Mouse (Mus musculus) adrenal gland, postnatal 10 days (tissue): ENCODE results near the gene Pih1d1. TPM values are rescaled to one million over a fixed set of nuclear protein-coding genes. Genes with fewer than 3 reads are reported as not detected.
A peak's percentile ranks its signal among the peaks of the same experiment; 100 is the strongest.
"Not testable (repeated sequence)": the region's sequence is repeated elsewhere in the genome, so short reads cannot be mapped to it uniquely, and the experiment has no call there.

Experiments
- DNase-seq: peaks from one replicate; pipeline ENCODE4 v3.0.0; 2021; ENCODE audit warnings: mixed read lengths
- long read RNA-seq, 2 experiments: library from polyadenylated mRNA; stranded (forward); transcript quantifications; one replicate each; pipeline ENCODE4 v2.0.0; 2021
- total RNA-seq, 2 experiments: library from RNA; stranded (reverse); gene quantifications; 2 replicates each; pipeline ENCODE4 v1.2.3; 2021

The Pih1d1 gene
- total RNA-seq: 10 to 100 TPM; 59.0 to 68.5 TPM
- long read RNA-seq, experiment 1, transcript Pih1d1-201 (10 exons, 1,185 nt): major isoform, 22 of 53 reads
- long read RNA-seq, experiment 1, transcript Pih1d1-206 (10 exons, 1,077 nt): minor isoform, 17 of 53 reads
- long read RNA-seq, experiment 1, partial matches to known transcripts: 12 of 53 reads
- long read RNA-seq, experiment 1, other reads (novel, unspliced or antisense): 2 of 53 reads
- long read RNA-seq, experiment 2, transcript Pih1d1-201 (10 exons, 1,185 nt): major isoform, 15 of 48 reads
- long read RNA-seq, experiment 2, transcript Pih1d1-206 (10 exons, 1,077 nt): minor isoform, 13 of 48 reads
- long read RNA-seq, experiment 2, partial matches to known transcripts: 13 of 48 reads
- long read RNA-seq, experiment 2, other reads (novel, unspliced or antisense): 5 of 48 reads

DNA sequence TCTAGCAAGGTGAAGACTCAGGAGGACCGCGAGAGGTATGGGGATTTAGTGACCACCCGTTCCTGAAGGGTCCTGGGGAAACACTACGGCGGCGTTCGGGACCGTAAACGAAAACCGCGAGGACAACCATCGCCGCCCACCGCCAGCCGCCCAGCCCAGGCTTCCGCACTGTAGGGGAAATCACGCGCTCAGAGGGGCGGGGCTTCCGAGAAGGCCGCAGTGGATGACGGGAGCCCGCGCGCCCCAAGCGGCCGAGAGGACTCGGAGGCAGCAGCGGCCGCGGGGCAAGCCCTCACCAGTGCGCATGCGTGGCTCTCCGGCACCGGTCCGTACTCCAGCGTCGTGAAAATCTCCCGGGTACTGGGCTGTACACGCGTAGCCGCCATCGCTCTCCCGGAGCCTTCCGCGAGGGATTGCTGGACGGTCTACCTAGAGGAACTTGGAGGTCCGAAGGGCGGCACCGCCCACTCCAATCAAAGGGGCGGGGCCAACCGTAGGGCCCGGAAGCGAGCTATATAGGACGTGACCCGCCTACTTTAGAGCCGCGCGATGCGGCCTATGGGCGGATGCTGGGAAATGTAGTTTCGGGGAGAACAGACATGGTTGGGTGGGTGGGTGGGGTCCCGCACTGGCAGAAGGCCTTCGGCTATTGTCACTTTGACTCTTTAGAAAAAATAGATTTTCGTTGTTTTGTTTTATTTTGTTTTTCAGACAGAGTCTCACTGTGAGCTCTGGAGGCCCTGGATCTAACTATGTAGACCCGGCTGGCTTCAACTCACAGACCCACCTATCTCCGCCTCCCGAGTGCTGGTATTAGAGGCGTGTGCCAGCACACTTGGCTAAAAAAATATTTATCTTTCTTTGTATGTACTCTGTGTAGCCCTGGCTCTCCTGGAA, at the start of gene Pih1d1, which contains the start of gene Aldh16a1:
TSS of gene Pih1d1 (plus strand) at position 208 of the 897 bp plus-strand sequence.
TSS of gene Aldh16a1 (minus strand) at position 489 of the 897 bp plus-strand sequence.
- peak; percentile 97 for DNase-seq

DNA sequence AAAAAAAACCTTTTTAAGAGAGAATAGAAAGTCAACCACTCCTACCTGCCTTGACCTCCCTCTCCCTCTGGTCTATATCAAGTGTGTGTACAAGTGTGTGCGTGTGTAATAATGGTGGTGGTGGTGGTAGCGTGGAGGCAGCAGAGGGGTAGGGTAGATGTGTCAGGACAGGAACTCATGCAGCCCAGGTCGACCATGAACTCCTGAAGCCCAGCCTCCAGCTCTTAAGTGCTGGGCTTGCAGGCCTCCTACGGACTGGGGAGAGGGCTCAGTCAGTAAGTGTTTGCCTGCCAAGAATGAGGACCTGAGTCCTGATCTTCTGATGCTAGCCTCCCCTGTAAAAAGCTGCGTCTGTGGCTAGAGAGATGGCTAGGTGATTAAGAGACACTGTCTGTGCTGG, 49.2 kb upstream of the Pih1d1 start:
- DNase-seq: no peak

DNA sequence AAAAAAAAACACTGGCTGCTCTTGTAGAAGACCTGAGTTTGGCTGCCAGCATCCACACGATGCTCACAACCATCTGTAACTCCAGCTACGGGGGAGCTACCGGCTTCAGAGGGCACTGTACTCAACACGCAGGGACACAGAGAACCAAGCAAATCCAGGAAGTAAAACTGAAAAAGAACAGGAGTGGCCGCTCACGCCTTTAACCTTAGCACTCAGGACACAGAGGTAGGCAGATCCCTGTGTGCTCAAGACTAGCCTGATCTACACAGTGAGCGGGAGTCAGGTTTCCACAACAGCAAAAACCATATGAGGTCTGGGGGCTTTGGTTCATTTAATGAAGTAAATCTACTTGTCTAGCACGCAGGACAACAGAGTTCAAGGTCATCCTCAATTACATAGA, 48.6 kb upstream of the Pih1d1 start:
- no peak for DNase-seq

GRCm38 (mm10) chr7:45106441-45106840, 47.7 kb upstream of the Pih1d1 start:
- no peak for DNase-seq

DNA sequence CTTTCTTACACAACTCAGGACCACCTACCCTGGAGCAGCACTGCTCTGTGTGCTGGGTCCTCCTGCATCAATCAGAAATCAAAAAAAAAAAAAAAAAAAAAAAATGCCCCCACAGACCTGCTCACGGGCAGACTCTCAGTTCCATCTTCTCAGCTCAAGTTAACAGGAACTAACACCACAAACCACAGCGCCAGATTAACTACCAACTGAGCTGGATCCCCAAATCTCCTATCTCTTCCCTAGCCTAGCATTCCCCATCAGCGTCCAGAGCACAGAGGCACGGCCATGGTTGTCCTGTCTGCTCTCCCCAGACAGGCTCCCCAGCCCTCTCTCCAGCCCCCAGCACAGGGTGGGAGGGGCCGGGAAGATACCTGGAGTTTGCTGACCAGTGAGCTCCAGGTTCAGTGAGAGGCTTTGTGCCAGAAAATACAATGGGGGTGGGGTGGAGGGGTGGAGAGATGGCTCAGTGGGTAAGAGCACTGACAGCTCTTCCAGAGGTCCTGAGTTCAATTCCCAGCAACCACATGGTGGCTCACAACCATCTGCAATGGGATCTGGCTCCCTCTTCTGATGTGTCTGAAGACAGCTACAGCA, 47.0 kb upstream of the Pih1d1 start:
- no peak for DNase-seq

GRCm38 (mm10) chr7:45110089-45110488, 44.0 kb upstream of the Pih1d1 start:
- DNase-seq: not testable (repeated sequence)

GRCm38 (mm10) chr7:45111940-45112339, 42.2 kb upstream of the Pih1d1 start:
- DNase-seq: no peak

DNA sequence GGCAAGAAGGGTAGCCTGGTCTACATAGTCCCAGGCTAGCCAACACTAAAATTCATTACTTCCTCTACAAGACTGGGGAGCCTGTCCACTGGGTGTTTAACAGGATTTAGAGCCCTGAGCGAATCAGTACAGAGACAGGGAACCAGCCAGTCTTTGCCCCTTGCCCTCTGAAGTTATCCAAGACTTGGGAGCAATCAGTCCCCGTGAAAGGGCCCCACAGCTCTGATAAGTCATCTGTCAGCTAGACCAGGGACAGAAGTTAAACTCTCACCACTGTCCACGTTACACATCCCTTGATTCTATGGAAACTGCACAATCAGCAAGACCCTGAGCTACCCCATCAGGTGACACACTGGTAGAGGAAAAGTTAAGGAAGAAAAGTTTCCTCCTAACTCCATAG, 41.6 kb upstream of the Pih1d1 start:
- no peak for DNase-seq

DNA sequence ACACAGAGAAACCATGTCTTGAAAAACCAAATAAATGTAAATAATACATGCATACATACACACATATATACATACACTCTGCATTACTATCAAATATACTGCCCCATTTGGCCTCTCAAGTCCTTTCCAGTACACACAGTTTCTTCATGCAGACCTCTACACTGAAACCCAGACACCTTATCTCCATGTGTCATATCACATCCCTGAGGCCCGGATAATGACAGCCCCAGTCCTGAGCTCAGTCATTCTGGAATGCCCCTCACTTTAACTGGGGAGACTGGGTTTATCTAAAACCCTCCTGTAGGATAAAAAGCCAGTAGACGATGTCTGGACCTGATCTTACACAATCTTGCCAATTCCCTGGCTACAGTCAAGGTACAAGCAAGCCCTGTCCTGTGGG, 40.6 kb upstream of the Pih1d1 start:
- DNase-seq: no peak

DNA sequence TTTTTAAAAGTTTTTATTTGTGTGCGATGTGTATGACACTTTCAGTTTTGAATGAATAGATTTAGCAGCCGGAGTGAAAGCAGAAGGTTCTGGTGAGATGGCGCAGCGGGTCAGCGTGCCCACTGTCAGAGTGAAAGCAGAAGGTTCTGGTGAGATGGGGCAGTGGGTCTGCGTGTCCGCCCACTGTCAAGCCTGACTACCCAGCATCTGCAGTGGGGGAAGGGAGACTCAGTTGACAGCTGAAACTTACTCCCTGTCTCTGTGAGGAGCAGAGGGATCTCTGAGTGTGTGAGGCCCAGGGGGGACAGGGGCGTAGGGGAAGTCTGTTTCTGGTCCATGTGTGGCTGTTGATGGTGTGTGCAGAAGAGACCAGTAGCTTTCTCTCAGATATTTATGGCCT, 36.5 kb upstream of the Pih1d1 start:
- DNase-seq: no peak

DNA sequence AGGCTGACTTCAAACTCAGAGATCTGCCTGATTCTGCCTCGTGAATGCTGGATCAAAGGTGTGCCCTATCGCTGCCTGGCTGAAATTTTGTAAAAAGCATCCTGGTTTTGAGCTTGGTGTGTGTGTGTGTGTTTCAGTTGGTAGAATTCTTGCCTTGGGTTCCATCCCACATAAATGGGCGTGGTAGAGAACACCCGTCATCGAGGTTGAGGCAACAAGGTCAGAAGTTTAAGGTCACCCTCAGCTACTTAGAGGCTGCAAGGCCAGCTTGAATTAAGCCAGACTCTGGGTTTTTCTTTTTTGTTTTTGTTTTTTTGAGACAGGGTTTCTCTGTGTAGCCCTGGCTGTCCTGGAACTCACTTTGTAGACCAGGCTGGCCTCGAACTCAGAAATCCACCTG, 35.8 kb upstream of the Pih1d1 start:
- DNase-seq: no peak

DNA sequence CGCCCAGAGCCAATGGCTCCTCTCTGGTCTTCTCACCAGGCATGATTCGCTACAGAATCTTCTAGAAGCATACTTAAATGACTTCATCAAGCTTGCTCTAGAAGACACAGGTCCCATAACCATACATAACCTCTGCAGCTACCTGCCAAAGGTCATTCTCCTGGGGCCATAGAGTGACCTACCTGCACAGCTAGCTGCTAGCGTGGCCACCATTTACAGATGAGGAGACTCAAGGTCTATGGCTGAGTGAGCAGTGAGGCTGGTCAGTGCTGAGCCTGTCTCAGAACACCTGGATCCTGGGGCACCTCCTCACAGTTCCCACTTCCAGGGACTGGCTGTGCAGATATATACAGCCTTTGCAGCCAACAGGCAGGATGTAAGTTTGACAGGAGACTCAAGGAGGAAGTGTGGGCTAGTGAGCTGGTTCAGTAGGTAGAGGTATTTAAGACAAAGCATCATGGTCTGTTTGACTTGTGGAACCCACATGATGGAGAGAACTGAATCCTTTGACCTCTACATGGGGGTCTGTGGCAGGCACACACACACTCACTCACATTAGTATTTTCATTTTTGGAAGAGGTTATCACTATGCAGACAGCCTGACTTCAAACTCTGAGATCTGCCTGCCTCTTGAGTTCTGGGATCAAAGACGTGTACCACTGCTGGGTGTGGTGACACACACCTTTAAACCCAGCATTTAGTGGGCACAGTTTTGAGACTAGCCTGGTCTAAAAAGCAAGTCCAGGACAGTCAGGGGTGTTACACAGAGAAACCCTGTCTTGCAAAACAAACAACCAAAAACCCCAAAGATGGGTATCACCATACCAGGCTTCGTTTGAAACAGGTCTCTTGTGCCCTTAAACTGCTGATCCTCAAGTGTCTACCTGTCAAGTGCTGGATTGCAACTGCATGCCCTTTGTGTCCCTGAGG, 34.1 kb upstream of the Pih1d1 start:
- DNase-seq: no peak

DNA sequence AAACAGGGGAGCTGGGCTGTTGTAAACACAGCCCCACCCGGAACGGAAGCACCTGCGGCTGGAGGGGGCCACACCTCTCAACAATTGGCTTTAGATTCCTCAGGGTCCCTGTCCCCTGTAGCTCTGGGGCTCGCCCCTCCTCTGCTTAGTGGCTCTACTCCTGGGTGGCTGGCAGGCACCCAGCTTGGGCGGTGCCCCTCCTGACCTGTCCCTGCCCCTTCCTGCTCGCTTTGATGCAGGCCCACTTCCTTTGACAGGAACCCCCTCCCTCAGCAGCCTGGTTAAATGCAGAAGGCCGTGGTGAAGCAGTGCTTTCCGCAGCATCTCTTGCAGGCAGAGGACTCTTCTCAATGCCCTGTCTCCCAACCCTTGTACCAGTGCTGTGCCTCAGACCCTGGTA, 32.7 kb upstream of the Pih1d1 start:
- peak; percentile 68 for DNase-seq

- no peak for DNase-seq
Measured at GRCm38 (mm10) chr7:45121966-45122365, 32.1 kb upstream of the Pih1d1 start.

DNA sequence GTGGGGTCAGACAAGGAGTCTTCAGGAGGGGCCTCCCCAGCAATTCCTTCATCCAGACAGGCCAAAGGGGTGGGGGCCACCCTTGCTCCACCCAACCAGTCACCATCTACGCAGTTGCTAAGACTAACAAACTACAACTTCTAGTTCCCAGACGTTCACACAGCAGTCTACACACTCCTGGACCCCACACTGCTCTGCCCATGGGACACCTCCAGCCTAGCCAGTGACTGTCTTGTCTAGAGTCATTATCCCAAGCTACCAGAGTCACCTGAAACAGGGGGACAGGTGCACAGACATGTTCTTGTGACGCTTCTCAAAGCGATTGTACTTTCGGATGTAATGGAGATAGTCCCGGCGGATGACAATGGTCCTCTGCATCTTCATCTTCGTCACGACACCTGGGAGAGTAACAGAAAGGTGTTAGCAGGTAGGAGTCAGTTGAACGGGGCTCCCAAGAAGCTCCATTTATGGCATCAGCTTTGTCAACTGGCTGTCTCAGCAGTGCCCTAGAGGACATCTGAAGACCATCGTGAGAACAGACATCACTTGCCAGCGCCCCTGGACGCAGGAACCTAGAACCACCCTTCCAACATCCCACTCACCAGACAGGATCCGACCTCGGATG, 31.4 kb upstream of the Pih1d1 start:
- no peak for DNase-seq

GRCm38 (mm10) chr7:45123186-45123570, 30.9 kb upstream of the Pih1d1 start:
- peak; percentile 61 for DNase-seq

GRCm38 (mm10) chr7:45124224-45125143, 29.6 kb upstream of the Pih1d1 start, which contains the start of gene Rps11:
Rps11 (minus strand) TSS chr7:45124439.
- DNase-seq: peak; percentile 99

- DNase-seq: no peak
Measured at GRCm38 (mm10) chr7:45125144-45125600, 28.9 kb upstream of the Pih1d1 start.

DNA sequence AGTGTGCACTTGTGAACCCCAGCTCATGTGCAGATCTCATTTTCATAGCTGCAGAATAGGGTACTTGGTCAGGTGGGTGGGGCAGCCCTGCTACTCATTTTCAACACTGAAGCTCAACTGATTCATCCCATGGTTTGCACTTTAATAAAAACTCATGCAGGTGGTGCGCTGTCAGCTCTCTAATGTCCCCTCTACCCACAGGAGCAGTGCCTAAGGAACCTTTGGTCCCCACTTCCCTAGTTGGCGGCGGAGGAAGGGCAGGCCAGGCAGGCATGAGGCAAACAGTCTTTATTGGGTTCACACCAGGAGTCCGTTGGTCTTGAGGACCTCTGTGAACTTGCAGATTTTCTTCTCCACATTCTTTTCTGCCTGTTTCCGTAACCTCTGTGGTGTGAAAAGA, 28.5 kb upstream of the Pih1d1 start:
- DNase-seq: not testable (repeated sequence)
